Mouse (Mus musculus) heart, postnatal 0 days (tissue): ENCODE measurements at regions not wholly inside any gene's neighbourhood (a gene's known extent, or its start where the extent isn't known, plus 50 kb on each side); places are given as distances from the start of the nearest gene placed in this dataset.

ENCODE experiments used
- CTCF ChIP-seq: IDR thresholded peaks from 2 replicates; pipeline ENCODE4 v1.5.1; 2016; ENCODE audit warnings: antibody characterized with exemption, control low read depth, low read depth
- EP300 ChIP-seq: IDR thresholded peaks from 2 replicates; pipeline ENCODE4 v1.6.1; 2016; ENCODE audit warnings: antibody characterized with exemption, low read depth

GRCm38 (mm10) chr6:98499721-98500120 lies 157.2 kb upstream of the Gm765 start:
- no peak for TF ChIP-seq CTCF
- TF ChIP-seq EP300: no peak
